Mouse (Mus musculus) erythroblast, adult 5-6 weeks (primary cell): ENCODE data around the gene Patj. TPM values are rescaled to one million over a fixed set of nuclear protein-coding genes. Genes with fewer than 3 reads are reported as not detected.

Source experiments
- ATAC-seq: replicated peaks from 2 replicates; pipeline ENCODE4 v1.8.0; 2016; ENCODE audit warnings: moderate number of reproducible peaks, mild to moderate bottlenecking, moderate TSS enrichment, inconsistent platforms; ENCODE audit not compliant: poor library complexity, low FRiP score, severe bottlenecking
- total RNA-seq, 2 experiments: library from RNA; stranded (forward) in 1 of 2; stranded (reverse) in 1 of 2; fragments of 150-400 nt in 1 of 2; fragments of 200-764, 138-1000 nt in 1 of 2; gene quantifications; 2 replicates each; pipeline versions ENCODE4 v1.2.3 to v1.2.4; 2015 to 2017; ENCODE audit warnings: low replicate concordance in 2 of 2

The Patj gene
- total RNA-seq, 2 experiments from 2014 or later = 0.34 TPM; not detected in 1

DNA sequence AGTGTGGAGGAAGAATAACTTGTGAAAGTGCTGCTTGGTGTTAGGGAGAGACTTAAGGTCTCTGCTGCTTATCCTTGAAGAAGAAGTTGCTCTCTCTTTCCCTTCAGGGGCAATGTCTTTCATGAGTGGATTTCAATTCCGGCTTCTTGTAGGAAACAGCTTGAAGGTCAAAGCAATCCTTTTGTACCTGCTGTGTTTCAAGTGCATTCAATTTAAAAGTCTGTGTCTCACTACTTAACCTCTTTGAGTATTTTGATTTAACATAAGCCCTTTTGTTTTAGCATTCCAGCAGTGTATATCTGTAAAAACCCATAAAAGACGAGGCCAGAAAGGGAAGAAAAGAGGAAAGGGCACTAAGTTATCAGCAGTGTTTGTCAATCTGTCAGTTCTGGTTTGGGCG lies 109.2 kb downstream of the Patj start:
- ATAC-seq = no peak

DNA sequence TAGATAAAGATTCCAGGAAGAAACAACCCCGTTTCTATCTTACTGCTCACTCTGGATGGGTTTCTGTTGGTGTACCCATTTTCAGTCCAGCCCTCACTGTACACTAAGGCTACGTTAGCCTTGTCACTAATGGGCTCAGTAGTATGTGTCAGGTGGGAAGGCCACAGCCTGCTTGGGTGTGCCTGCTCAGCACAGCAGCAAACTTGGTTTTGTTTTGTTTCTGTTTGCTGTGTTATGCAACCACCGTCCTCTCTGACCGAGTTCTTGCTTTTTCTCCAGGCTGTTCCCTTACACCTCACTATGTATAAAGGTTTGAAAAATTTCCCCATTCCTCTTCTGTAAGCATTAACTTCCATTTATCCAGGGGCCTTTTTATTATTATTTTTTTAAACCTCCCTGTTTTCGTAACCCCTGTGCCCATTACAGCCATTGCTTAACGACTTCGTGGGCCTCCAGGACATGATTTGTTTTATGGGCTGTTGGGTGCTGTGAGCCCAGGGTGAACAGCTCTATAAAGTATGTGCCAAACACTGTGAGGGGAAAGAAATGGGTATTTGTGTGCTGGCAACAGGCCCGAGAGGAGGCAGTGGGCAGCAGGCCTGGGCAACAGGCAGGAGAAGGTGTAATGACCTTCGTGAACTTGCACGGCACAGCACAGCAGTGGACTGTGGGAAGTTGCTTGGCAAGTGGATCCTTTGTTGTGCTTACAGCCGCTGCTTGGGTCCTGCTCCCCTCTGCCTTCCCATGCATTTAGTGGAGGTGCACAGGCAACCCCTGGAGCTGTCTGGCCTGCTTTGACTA lies 113.1 kb downstream of the Patj start:
- ATAC-seq = no peak

DNA sequence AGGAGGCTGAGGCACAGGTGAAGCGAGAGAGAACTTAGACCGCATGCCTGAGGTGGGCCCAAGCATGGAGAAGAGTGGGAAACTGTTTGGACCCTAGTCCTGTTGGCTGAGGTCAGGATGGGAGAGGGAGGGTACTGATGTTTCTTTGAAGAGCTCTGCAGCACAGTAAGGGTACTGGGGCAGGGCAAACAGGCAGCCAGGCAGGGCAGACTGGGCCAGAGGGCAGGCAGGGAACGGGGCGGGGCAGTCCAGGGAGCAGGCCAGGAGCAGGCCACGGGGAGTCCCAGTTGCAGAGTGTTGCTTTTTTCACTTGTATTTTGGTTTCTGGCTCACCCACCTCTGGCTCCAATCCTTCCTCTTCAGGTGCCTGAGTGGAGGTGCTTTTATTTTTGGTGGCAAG lies 114.4 kb downstream of the Patj start:
- no peak for ATAC-seq

DNA sequence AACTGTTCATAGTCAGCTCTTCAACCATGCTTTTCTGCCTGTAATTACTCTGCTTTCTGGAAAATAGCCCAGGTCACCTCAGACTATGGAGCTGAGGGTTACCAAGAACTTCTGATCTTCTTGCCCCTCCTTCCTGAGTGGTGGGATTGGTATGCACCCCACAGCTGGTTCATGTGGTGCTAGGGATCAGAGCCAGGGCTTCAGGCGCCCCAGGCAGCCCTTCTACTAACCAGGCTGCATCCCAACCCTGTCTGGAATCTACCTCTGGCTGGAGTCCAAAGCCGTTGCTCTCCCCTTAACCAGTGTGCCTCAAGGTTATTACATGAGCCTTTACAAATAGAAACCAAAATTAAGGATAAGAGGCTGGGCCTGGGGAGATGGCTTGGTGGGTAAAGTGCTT lies 115.7 kb downstream of the Patj start:
- ATAC-seq = no peak

DNA sequence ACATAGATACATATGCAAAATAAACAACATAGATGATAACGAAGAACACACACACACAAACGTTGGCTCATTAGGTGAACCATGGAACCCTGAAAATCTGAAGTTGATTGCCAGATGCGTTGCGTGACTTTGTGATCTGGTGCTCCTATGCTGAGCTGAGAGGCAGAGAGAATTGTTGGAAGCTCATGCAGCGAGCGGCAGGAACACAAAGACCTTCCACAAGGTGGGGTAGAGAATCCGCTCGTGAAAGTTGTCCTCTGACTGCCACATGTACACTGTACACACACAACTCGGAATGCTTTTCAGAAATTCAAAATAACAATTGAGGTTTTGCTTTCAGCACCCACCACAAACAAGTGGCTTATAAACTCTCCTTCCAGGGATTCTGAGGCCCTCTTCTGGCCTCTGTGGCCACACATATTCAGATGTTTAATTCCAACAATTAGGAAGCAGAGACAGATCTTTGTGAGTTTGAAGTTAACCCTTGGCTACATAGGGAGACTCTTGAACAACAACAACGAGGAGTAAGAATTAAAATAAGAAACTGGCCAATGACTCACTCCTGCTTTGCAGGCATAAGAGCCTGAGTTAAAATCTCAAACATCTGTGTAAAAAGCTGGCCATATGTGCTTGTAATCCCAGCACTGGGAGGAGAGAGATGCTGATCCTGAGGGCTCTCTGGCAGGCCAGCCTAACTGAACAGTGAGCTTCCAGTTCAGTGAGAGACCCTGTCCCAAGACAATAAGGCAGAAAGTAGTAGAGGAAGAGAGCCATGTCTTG lies 116.6 kb downstream of the Patj start:
- ATAC-seq = no peak

DNA sequence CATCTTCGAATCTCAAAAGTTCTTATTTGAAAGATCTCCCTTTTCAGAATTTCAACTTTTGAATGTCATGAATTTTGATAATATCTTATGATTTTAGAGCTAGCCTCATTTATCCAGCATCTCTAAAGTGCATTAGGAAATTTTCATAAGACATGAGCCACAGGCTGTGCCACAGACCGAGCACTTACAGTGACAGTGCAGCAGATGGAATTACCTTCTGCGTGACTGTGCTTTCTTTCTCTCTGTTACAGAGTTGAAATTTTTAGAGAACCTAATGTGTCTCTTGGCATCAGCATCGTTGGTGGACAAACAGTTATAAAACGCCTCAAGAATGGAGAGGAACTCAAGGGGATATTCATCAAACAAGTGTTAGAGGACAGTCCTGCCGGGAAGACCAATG lies 124.9 kb downstream of the Patj start:
- no peak for ATAC-seq

DNA sequence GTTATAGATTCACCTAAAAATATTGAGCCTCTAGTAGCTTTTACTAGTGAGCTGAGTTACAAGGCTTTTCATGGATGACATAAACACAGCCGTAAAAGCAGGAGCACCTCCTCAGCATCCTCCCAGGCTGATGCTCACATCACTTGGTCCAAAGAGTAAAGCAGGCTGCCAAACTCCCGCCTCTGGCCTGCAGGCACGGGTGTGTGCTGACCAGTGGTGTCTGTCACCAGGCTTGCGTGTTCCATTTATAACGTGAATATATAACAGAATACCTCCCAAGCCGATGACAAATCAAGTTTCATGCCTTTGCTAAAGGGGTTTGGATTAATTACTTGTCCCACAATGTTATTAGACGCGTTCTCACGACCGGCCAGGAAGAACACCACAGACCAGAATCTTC lies 128.9 kb downstream of the Patj start:
- ATAC-seq = no peak

DNA sequence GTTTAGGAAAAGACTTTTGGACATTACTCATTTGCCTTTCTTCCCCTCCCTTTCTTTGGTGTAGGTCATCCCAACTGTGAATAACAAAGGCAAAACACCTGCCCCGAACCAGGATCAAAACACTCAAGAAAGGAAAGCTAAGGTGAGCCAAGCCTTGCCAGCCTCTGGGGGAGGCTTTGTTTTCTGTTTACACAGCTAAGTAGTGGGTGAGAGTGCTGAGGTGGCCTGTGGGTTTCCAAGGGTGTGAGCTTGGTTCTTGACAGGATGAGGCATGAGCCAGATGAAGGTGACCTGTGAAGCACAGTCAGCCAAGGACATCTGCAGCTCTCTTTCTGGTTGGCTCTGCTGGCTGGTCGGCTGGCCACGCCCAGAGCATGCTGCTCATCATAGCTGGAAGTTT lies 139.9 kb downstream of the Patj start:
- no peak for ATAC-seq

DNA sequence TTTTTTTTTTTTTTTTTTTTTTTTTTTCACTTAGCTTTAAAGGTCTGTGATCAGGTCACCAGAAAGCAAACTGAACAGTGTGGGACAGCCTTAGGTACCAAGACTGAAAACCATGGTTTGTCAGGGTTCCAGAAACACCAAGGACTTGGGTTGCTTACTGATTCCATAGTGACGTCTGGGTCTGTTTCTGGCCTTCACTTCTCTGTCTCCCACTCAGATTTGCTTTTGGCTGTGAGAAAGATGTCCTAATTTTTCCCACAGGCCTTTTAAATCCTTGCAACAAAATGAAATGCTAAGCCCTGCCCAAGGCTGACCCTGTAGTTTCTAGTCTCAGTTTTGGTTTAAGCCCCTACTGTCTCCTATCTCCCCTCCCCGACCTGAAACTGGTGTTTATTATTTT lies 146.0 kb downstream of the Patj start:
- ATAC-seq = no peak

DNA sequence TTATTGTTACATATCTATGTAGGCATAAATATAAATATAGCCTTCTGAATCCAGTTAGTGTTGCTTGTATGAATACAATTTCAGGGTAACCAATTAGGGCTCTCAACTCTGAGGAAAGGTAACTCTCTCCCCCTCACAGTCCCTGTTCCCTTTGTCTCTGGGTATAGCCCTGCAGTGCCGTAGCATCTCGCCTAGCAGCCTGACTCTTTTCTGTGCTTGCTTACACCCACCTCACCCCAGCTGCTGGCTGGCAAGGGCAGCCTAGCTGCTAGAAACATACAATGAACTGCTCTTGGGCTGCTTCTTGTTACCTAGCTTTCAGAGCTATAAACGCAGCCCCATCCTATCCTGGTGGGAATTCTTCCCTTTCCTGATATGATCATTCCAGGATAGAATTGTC lies 147.4 kb downstream of the Patj start:
- ATAC-seq = no peak

DNA sequence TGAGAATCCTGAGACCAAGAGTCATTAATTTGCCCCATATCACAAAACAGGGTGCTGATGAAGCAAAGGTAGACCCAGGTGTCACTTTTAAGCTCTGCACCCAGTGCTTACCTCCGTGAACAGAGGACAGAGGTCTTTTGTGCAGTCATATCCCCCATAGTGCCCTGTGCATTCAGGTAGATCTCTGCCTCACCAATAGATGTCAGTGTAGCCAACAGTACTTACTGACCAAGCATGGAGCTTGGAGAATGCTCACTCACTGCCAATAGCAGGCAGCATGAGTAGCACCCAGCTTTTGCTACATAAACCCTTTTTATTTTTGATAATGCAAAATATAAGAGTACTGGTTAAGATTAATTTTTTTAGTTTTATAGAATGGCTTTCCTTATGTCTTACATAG lies 149.8 kb downstream of the Patj start:
- ATAC-seq = no peak

DNA sequence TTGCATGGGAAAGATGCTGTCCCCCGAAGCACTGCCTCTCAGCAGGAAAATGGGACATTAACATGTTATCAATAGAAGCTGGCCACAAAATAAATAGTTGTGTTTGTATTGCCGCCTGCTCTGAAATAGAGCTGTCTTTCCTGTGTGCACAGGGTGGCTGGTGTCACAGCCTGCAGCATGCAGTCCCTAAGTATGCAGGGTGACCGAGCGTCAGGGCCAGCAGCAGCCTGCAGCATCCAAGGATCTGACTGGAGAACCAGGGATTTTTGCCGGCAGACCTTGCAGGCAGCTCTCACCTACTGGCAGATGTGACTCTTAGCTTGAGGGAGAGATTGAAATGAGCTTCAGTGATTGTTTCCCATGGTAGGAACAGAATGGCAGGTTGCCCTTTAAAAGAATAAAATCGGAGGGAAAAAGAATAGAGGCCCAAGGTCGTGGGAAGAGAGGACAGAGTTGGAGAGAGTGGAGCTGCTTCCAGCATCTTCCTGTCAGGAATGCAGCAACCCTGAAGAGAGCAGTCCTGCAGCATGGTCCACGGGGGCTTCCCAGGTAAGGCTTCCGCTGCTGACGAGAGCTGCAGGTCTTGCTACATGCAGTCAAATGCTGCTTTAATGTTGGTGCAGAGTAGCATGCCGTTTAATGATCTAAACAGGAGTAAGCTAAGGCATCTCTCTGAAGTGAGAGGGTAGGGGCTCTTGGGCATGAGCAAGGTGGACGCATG lies 151.0 kb downstream of the Patj start:
- no peak for ATAC-seq

DNA sequence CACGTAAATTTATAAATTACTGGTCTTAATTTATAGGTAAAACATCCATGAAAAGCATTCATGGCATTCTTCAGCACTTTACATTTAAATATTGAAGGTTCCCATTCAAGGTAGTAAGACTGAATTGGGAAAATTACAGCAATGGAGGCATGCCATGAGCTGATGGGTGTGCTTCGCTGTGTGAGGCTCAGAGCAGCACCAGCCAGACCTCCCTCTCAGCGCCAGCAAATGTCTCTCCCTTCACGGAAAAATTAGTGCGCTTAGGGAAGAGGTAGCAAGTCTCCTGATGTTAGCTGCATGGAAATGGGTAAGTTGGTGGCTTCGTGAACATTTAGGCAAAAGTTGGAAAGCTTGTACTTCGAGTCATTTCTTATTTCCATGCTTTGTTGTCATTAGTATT lies 153.9 kb downstream of the Patj start:
- no peak for ATAC-seq

DNA sequence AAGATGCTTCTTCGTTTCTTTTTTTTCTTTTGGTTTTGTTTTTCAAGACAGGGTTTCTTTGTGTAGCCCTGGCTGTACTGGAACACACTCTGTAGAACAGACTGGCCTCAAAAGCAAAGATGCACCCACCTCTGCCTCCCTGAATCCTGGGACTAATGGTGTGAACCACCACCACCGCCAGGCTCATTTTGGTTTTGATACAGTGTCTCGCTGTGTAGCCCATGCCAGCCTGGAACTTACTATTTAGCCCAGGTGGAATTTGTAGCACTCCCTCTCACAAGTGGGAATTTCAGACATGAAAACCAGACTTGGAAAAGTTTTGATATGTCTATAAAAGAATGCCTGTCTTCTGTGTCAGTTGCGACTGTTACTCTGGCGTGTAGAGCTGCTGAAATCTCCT lies 154.5 kb downstream of the Patj start:
- no peak for ATAC-seq

DNA sequence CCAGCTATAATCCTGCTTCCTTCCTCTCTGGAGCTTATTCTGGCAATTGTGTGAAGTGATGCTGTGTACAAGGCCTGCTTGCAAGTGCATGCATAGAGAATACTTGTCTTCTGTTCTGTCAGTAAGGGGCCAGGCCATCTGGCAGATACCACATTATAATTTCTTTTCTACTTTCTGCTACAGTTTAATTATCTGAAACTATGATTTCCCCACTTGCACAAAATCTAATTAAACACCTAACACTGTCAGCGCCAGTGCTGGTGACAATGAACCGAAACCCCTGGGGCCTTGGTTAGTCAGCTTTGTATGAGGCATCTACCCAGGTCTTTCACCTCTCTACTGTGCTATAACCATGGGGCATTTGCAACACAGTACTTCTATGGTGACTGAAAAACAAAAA lies 160.1 kb downstream of the Patj start:
- no peak for ATAC-seq

DNA sequence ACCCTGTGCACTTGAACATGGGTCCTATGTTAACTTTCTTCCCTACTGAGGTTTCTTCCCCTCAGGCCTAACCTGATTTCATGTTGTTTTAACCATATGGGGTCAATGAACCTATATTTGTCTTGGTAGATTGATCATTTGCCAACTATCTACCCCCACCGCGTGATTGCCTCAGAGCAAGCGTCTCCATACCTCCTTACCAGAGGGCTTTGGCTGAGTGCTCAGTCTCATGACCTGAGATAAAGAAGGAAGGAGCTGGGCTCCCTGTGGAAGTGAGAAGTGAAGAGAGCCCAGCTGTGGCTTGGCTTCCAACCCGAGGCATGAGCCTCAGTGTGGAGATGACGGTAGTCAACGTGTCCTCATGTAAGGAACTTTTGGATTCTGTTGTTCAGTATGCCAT lies 160.9 kb downstream of the Patj start:
- no peak for ATAC-seq

DNA sequence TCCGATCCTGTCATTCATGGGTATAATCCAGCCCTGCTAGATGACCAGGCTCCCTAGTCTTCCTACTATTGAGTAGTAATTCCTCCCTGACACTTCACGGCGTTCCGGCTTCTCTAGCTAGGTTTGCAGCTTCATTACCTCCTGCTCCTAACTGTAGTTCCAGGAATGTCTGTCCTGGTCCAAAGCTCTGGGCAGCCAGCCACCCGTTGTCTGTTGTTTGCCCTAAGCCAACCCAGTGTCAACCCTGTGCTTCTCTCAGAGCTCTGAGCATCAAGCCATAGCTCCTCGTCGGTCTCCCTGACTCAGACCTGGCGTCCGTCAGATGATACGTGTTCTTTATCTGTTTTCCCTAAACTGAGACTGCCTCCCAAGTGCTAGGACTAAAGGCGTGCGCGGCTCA lies 161.6 kb downstream of the Patj start:
- no peak for ATAC-seq

DNA sequence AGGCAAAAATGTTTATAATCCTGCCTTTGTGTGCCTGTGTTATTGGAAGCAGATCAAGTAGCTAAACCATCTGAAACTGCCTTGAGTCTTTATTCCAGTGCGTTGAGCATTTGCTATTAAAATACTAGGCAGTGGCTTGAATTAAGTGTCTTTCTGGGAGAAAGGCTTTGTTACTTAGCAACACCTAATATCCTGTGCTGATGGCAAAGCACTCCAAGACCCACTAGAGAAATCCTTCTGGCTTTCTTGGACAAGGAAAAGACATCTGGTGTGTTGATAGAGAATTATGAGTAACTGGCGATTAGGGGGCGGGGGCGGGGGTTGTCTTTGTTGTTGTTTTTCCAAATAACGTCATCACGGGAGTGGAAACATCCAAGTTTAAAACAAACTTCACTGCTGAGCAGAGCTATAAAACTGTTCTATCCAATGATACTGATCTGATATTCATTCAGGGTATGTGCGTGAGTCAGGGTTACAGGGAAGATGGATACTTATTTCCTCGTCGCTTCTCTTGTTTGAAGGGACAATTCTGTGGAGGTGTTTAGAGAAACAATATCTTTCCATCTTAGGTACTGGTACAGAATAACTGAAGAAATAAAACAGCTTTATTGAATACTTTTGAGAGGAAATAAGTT lies 164.7 kb downstream of the Patj start:
- ATAC-seq = no peak

DNA sequence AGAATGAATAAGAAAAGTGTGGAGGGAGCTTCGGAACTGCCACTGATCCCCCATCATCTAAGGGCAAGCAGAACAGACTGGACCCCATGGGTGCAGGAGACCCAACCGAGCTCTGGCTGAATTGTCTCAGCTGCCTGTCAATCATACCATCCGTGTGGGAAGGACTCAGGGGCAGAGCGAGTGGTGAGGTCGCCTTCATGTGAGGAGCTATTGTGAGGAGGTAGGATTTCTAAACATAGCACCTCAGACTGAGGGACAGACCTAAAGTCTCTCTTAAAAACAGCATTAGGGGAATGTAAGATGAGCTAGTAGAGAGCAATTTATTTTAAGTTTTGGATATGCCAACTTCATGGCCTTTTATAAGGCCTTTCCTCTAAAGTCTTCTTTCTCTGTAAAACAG lies 167.5 kb downstream of the Patj start:
- ATAC-seq = no peak

DNA sequence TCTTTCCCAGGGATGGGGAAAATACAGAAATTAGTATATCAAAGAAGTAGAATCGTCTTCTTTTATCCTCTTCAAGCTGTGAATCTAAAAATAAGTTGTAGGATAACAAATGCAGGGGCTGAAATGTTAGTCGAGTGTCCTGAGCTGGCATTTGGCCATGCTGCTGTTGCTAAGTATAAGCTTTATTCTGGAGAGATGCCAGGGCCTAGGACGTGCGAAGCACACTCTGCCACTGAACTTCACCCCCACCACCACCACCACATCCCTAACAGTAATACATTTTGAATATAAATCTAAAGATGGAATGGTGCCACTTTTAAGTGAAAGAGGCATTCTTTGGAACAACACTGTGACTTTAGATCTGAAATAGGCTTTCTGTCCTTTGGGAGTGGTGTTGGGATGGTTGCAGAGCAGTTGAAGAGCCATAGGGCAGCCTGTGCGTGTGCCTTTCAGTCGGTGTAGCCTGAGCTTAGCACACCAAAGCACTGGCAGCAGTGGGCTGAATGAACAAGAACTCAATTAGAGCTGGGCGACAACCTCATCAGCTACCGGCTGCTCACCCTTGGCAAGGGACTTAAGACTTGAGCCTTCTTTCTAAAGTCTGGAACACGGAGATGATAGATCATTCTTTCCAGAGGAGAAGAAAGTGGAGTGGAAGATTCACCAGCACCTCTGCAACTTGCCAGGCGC lies 168.1 kb downstream of the Patj start:
- ATAC-seq = no peak
